Mouse (Mus musculus): ENCODE data around the gene Pcsk1n. TPM values are rescaled to one million over a fixed set of nuclear protein-coding genes. Genes with fewer than 3 reads are reported as not detected.
"Not testable (repeated sequence)": the region's sequence is repeated elsewhere in the genome, so short reads cannot be mapped to it uniquely, and the experiment has no call there.

Gene Pcsk1n
- polyA plus RNA-seq, 1 experiment from 2014 or later, result 12.2 TPM

DNA sequence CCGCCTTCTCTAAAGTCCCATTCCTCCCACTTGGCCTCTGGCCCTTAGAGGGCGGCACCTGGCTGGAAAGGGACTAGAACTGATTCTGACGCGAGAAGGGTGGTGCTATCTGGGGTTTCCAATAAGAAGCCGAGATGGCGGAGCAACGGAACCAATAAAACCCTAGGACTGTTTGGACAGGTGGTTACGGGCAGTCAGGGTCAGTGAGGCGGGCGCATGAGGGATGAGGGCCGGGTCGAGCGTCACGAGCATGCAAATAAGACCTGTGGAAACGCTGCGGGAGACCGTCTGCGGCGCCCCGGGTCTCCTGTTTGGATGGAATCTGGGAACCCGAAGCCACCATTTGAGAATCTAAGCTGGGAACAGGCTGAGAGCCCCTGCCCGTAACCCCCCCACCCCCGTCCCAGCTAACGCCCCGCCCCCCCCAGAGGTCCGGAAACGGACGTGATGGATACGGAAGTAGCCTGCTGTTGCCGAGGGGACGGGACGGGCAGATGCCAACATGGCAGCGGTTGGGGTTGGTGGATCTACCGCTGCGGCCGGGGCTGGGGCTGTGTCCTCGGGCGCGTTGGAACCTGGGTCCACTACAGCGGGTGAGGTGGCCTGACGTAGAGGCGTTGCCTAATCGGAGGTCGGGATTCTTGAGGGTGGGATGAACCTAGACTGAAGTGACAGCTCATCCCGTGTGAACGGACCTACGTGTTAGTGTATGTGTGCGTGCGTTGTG lies 35.6 kb upstream of the Pcsk1n start, which contains the start of gene Slc35a2:
TSS of gene Slc35a2 (plus strand) at position 188 of the 727 bp plus-strand sequence.
- Histone ChIP-seq H3K36me3 (ENCODE audit: control insufficient read depth, insufficient read depth, low read length) (no peaks in the 10 kb centered on the region), H3K27ac (replicated peaks) (peak within 1 kb of the TSS; percentile 81), H3K4me3 (ENCODE audit: low read depth, low read length) (peak within 1 kb of the TSS; percentile 55), H3K9ac (ENCODE audit: low read length) (peak within 1 kb of the TSS; percentile 47), H3K9me3 (ENCODE audit: control insufficient read depth, low read length) (no peaks in the 10 kb centered on the region), H3K4me1 (replicated peaks; ENCODE audit: control insufficient read depth, insufficient read depth) (no peaks in the 10 kb centered on the region), H3K4me2 (replicated peaks; ENCODE audit: low read depth) (peak within 1 kb of the TSS; percentile 59), H3K27me3 (ENCODE audit: control insufficient read depth, insufficient read depth, low read length) (no peaks in the 10 kb centered on the region)
- TF ChIP-seq CTCF (IDR thresholded peaks at IDR 0.05; ENCODE audit: low read depth) (peak; percentile 49), EP300 (optimal IDR thresholded peaks at IDR 0.05) (no peak)
- DNase-seq (ENCODE audit: low spot score) (peak; percentile 85), ATAC-seq (ENCODE audit: low FRiP score, low TSS enrichment) (peak; percentile 98)
- WGBS, result 17% methylated on average over 49 of the region's 49 CpGs

DNA sequence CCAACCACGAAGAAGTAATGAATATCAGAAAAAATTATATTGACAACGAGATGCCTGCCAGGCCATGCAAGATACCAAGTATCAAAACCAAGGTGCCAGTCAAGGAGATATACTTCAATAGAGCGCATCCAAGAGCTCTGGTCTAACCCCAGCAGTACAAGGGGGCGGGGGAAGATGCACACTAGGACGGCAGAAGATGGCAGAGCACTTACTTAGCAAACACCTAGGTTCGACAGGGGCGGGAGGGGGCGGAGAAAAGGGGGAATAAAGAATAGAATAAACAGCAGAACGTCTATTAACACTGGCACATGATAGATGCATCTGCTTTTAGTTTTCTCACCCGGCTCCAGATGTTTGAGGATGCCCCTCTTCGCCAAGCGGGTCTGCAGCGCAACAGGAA lies 21.4 kb upstream of the Pcsk1n start:
- ATAC-seq (ENCODE audit: low FRiP score, low TSS enrichment) (no peak), DNase-seq (ENCODE audit: low spot score) (no peak)
- H3K4me2 ChIP-seq (replicated peaks; ENCODE audit: low read depth), result peak overlapping the region; percentile 52
- H3K27ac ChIP-seq (replicated peaks), result no peak overlapping the region
- no peaks in the 10 kb centered on the region for H3K27me3 ChIP-seq (ENCODE audit: control insufficient read depth, insufficient read depth, low read length)
- H3K36me3 ChIP-seq (ENCODE audit: control insufficient read depth, insufficient read depth, low read length), result no peaks in the 10 kb centered on the region
- H3K9me3 ChIP-seq (ENCODE audit: control insufficient read depth, low read length), result no peaks in the 10 kb centered on the region
- 0 out of 2 replicates have a peak overlapping the region, but pooled peaks have one; percentile 35 for H3K9ac ChIP-seq (ENCODE audit: low read length)
- no peaks in the 10 kb centered on the region for H3K4me1 ChIP-seq (replicated peaks; ENCODE audit: control insufficient read depth, insufficient read depth)
- TF ChIP-seq CTCF (IDR thresholded peaks at IDR 0.05; ENCODE audit: low read depth), result no peak
- no peak for TF ChIP-seq EP300 (optimal IDR thresholded peaks at IDR 0.05)
- 30% methylated on average over 12 of the region's 13 CpGs for WGBS
- H3K4me3 ChIP-seq (ENCODE audit: low read depth, low read length), result peak overlapping the region; percentile 57

DNA sequence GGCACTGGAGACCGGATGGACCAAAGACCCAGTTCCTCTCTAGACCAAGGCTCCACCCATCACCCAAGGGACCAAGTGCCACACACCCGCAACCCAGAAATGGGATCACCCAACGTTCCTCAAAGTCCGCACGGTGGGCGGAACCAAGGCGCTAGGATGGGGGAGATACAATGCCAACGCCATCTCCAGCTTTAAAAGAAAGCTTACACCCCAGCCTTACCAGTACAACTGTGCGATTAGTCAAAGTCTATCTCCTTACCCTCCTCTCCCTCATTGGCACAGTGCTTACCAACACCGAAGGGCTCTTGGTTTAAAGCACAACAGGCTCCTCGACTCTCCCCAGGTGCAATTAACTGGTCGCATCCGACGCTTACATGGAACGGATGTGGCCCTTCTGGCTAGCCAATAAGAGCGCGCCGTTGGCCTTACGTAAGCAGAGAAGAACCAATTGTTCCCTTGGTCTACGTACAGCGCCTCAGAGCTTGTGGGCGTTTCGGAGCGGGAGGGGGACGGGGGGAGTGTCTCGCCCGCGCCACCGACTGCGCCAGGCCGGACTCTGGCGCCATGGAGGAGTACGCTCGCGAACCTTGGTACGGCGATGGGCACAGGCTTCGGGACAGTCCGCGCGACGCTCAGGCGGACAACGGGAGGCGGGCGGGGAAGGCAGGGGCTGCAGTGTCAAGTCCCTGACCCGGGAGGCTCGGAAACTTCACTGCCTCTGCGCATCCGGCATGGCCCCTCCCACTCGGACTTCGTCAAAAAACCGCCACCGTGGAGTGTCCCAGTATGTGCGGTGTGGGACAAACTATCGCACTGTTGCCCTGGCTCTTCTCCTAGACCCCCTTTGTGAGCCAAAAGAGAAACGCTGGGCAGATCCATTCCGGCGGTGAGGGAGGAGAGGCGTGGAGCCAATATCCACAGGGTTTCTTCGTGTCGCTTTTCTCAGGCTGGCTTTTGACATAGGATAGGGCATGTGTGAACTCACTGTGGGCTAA lies 20.4 kb upstream of the Pcsk1n start, which contains the start of the genes Pqbp1 and Timm17b:
TSS of gene Pqbp1 (minus strand) at position 390 of the 995 bp plus-strand sequence.
TSS of gene Timm17b (plus strand) at position 478 of the 995 bp plus-strand sequence.
- TF ChIP-seq EP300 (optimal IDR thresholded peaks at IDR 0.05), result no peak
- TF ChIP-seq CTCF (IDR thresholded peaks at IDR 0.05; ENCODE audit: low read depth), result no peak
- no peaks in the 10 kb centered on the region for H3K9me3 ChIP-seq (ENCODE audit: control insufficient read depth, low read length)
- H3K9ac ChIP-seq (ENCODE audit: low read length), result peak within 1 kb of the TSS; percentile 61
- H3K4me3 ChIP-seq (ENCODE audit: low read depth, low read length), result peak within 1 kb of the TSS; percentile 57
- WGBS, result 16% methylated on average over 62 of the region's 62 CpGs
- ATAC-seq (ENCODE audit: low FRiP score, low TSS enrichment) (peak; percentile 98), DNase-seq (ENCODE audit: low spot score) (peak; percentile 87)
- no peaks in the 10 kb centered on the region for H3K4me1 ChIP-seq (replicated peaks; ENCODE audit: control insufficient read depth, insufficient read depth)
- H3K4me2 ChIP-seq (replicated peaks; ENCODE audit: low read depth), result peak within 1 kb of the TSS; percentile 52
- peak within 1 kb of the TSS; percentile 76 for H3K27ac ChIP-seq (replicated peaks)
- no peaks in the 10 kb centered on the region for H3K27me3 ChIP-seq (ENCODE audit: control insufficient read depth, insufficient read depth, low read length)
- no peaks in the 10 kb centered on the region for H3K36me3 ChIP-seq (ENCODE audit: control insufficient read depth, insufficient read depth, low read length)

DNA sequence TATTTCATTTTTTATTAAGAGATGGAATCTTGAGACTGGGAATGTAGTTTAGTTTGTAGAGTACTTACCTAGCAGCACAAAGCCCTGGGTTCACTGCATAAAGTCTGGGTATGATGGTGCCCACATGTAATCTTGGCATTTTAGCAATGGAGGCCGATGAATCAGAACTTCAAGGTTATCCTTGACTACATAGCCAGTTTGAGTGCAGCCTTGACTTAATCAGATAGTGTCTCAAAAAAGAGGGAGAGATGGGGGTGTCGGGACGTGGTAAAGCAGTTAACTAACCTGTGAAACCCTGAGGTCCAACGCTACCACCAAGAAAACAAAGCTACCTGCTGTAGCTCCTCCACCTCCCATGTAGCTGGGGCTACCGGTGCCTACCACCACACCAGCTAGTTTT lies 15.2 kb upstream of the Pcsk1n start:
- no peaks in the 10 kb centered on the region; the same call in 1 of the 2 replicates for H3K36me3 ChIP-seq (ENCODE audit: control insufficient read depth, insufficient read depth, low read length)
- no peak overlapping the region for H3K4me2 ChIP-seq (replicated peaks; ENCODE audit: low read depth)
- 80% methylated on average over 5 of the region's 5 CpGs for WGBS

DNA sequence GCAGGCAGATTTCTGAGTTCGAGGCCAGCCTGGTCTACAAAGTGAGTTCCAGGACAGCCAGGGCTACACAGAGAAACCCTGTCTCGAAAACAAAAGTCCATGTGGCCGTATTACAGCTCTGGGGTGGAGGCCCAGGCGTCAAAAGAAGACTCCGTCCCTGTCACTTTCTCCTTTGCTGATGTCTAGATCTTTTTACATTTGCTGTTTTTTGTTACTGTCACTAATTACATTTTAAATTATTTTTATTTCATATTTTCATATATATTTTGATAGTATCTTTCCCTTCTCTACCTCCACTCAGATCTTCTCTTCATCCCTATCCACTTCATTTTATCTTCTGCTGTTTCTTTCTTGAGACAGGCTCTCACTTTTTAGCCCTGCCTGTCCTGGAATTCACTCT lies 11.9 kb upstream of the Pcsk1n start, which contains the start of gene Gm10491:
TSS of gene Gm10491 (minus strand) at position 101 of the 400 bp plus-strand sequence.
- H3K4me3 ChIP-seq (ENCODE audit: low read depth, low read length), result no peak within 1 kb of the TSS
- H3K9me3 ChIP-seq (ENCODE audit: control insufficient read depth, low read length), result no peaks in the 10 kb centered on the region
- DNase-seq (ENCODE audit: low spot score) (no peak), ATAC-seq (ENCODE audit: low FRiP score, low TSS enrichment) (no peak)
- no peaks in the 10 kb centered on the region; the same call in 1 of the 2 replicates for H3K36me3 ChIP-seq (ENCODE audit: control insufficient read depth, insufficient read depth, low read length)
- TF ChIP-seq EP300 (optimal IDR thresholded peaks at IDR 0.05), result no peak
- no peak for TF ChIP-seq CTCF (IDR thresholded peaks at IDR 0.05; ENCODE audit: low read depth)
- H3K27me3 ChIP-seq (ENCODE audit: control insufficient read depth, insufficient read depth, low read length), result no peaks in the 10 kb centered on the region
- H3K9ac ChIP-seq (ENCODE audit: low read length), result no peak within 1 kb of the TSS
- WGBS, result 90% methylated on average over 5 of the region's 5 CpGs
- no peaks in the 10 kb centered on the region for H3K4me1 ChIP-seq (replicated peaks; ENCODE audit: control insufficient read depth, insufficient read depth)
- no peak within 1 kb of the TSS for H3K4me2 ChIP-seq (replicated peaks; ENCODE audit: low read depth)
- H3K27ac ChIP-seq (replicated peaks), result no peak within 1 kb of the TSS

More for the DNA sequence above, 15.2 kb upstream of the Pcsk1n start:
- no peak for ATAC-seq (ENCODE audit: low FRiP score, low TSS enrichment)
- no peaks in the 10 kb centered on the region for H3K9me3 ChIP-seq (ENCODE audit: control insufficient read depth, low read length)
- no peaks in the 10 kb centered on the region for H3K4me1 ChIP-seq (replicated peaks; ENCODE audit: control insufficient read depth, insufficient read depth)
- TF ChIP-seq CTCF (IDR thresholded peaks at IDR 0.05; ENCODE audit: low read depth), result no peak
- TF ChIP-seq EP300 (optimal IDR thresholded peaks at IDR 0.05), result no peak
- H3K4me3 ChIP-seq (ENCODE audit: low read depth, low read length), result no peak overlapping the region
- no peaks in the 10 kb centered on the region for H3K27me3 ChIP-seq (ENCODE audit: control insufficient read depth, insufficient read depth, low read length)
- no peak for DNase-seq (ENCODE audit: low spot score)
- H3K9ac ChIP-seq (ENCODE audit: low read length), result no peak overlapping the region
- H3K27ac ChIP-seq (replicated peaks), result no peak overlapping the region

DNA sequence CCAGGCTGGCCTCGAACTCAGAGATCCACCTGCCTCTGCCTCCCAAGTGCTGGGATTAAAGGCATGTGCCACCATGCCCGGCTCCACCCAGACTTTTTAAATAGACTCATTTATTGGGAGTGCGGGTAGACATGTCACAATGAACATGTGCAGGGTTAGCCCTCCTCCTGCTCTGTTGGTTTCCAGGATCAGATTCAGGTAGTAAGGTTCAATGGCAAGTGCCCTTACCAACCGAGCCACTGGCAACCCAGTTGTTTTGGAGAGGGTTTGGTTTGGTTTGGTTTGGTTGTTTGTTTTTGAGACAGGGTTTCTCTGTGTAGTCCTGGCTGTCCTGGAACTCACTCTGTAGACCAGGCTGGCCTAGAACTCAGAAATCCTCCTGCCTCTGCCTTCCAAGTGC lies 10.4 kb upstream of the Pcsk1n start, which contains the start of gene Gm10490:
TSS of gene Gm10490 (plus strand) at position 301 of the 400 bp plus-strand sequence.
- not testable (repeated sequence) for H3K4me2 ChIP-seq (replicated peaks; ENCODE audit: low read depth); H3K4me3 ChIP-seq (ENCODE audit: low read depth, low read length); H3K9me3 ChIP-seq (ENCODE audit: control insufficient read depth, low read length); DNase-seq (ENCODE audit: low spot score); H3K27ac ChIP-seq (replicated peaks); ATAC-seq (ENCODE audit: low FRiP score, low TSS enrichment); H3K36me3 ChIP-seq (ENCODE audit: control insufficient read depth, insufficient read depth, low read length); H3K4me1 ChIP-seq (replicated peaks; ENCODE audit: control insufficient read depth, insufficient read depth); H3K27me3 ChIP-seq (ENCODE audit: control insufficient read depth, insufficient read depth, low read length); H3K9ac ChIP-seq (ENCODE audit: low read length)
- 93% methylated on average over 4 of the region's 4 CpGs for WGBS

Data from stomach, postnatal 0 days (tissue).